Mouse (Mus musculus) C2C12 (cell line): Measurements from ENCODE around the gene Tekt2. TPM values are rescaled to one million over a fixed set of nuclear protein-coding genes. Genes with fewer than 3 reads are reported as not detected.

Source experiments
- H3K27me3 ChIP-seq: one replicate; pipeline ENCODE4 v1.6.1; 2011; ENCODE audit not compliant: control insufficient read depth, insufficient read depth, insufficient read length
- H3K36me3 ChIP-seq: one replicate; pipeline ENCODE4 v1.6.1; 2011; ENCODE audit not compliant: control insufficient read depth, insufficient read depth
- H3K4me3 ChIP-seq: one replicate; pipeline ENCODE4 v1.5.1; 2011; ENCODE audit warnings: mild to moderate bottlenecking, control low read depth; ENCODE audit not compliant: poor library complexity, insufficient read depth, severe bottlenecking
- H3K79me2 ChIP-seq: one replicate; pipeline ENCODE4 v1.6.1; 2011; ENCODE audit not compliant: control insufficient read depth, insufficient read depth
- H3K79me3 ChIP-seq: one replicate; pipeline ENCODE4 v1.6.1; 2011; ENCODE audit warnings: low read depth, control low read depth
- H3ac ChIP-seq: one replicate; pipeline ENCODE3; 2011; ENCODE audit warnings: low read depth; ENCODE audit not compliant: control insufficient read depth, insufficient read length
- CEBPB ChIP-seq: IDR thresholded peaks from one replicate; pipeline ENCODE4 v1.6.1; 2011; ENCODE audit warnings: low read depth, mild to moderate bottlenecking, control low read depth, moderate library complexity
- CTCF ChIP-seq: IDR thresholded peaks from one replicate; pipeline ENCODE4 v1.5.1; 2011; ENCODE audit not compliant: control insufficient read depth, insufficient read depth, insufficient read length
- FOSL1 ChIP-seq: IDR thresholded peaks from one replicate; pipeline ENCODE4 v1.8.0; 2011; ENCODE audit warnings: mild to moderate bottlenecking, low read length; ENCODE audit not compliant: poor library complexity, insufficient read depth, severe bottlenecking
- MAX ChIP-seq: IDR thresholded peaks from one replicate; pipeline ENCODE4 v1.6.1; 2011; ENCODE audit warnings: mild to moderate bottlenecking, control low read depth
- MYOD1 ChIP-seq: IDR thresholded peaks from one replicate; pipeline ENCODE4 v1.6.1; 2011; ENCODE audit warnings: low read depth; ENCODE audit not compliant: control insufficient read depth, insufficient read length
- MYOG ChIP-seq: IDR thresholded peaks from one replicate; pipeline ENCODE4 v1.6.1; 2011; ENCODE audit not compliant: control insufficient read depth, insufficient read length; ENCODE audit errors: extremely low read depth
- USF1 ChIP-seq: IDR thresholded peaks from one replicate; pipeline ENCODE4 v1.6.1; 2011; ENCODE audit warnings: low read depth, mild to moderate bottlenecking, control low read depth, moderate library complexity
- polyA plus RNA-seq: library from polyadenylated mRNA; unstranded; fragments of >200 nt; fragmentation: generic; extraction: Trizol; gene quantifications from one replicate; pipeline ENCODE4 v1.2.1, GENCODE M21; 2012; ENCODE audit warnings: missing spikeins

Gene Tekt2
- polyA plus RNA-seq, 1 experiment = 0.40 TPM

DNA sequence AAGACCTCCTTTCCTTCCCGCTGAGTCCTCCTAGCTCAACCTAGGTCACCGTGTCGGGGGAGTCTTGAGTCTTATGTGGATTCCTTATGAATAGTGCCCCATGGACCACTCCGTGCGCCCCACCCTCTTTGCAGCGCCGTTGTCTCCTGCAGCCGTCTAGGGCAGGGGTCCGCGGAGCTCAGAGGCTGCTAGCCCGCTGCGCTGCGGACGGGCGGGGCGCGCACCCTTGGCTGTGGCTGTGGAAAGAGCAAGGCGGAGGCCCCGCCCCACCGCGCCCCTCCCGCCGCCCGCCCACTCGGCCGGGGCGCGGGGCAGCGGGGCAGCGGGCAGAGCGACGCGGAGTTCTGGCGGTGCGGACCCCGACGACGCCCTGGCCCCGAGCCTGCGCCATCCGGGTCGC is 39.0 kb downstream of the Tekt2 start, which contains the start of gene Col8a2:
Gene Col8a2, plus strand, starts transcription at position 302 of the 400 bp plus-strand sequence.
- H3K27me3 ChIP-seq = peaks cover 23% of the 10 kb centered on the region
- H3K4me3 ChIP-seq = no peak within 1 kb of the TSS
- no peaks in the 10 kb centered on the region for H3K79me2 ChIP-seq
- H3ac ChIP-seq = peak within 1 kb of the TSS; percentile 25
- TF ChIP-seq MYOD1 (no peak), CEBPB (no peak), USF1 (no peak), FOSL1 (no peak), MAX (no peak), CTCF (no peak), MYOG (no peak)
- H3K36me3 ChIP-seq = no peaks in the 10 kb centered on the region
- H3K79me3 ChIP-seq = no peaks in the 10 kb centered on the region

DNA sequence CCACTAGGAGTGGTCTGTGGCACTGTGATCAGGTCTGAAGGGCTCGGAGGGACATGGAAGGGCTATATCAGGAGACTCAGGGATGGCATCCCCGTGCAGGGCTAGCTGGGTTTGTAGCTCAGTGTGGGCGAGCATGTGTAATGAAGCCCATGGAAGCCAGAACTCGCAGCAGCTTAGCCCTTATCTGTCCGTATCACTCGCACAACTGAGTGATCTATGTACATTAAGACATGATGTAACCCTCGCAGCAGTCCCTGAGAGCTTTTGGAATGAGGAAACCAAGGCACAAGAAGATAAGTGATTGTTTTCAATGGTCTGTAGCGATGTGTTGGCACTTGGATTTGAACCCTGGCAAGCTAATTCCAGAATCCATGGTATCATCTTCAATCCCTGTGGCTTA is 41.9 kb downstream of the Tekt2 start:
- Histone ChIP-seq H3K36me3 (no peaks in the 10 kb centered on the region), H3K79me2 (no peaks in the 10 kb centered on the region), H3K27me3 (peaks cover 23% of the 10 kb centered on the region)

DNA sequence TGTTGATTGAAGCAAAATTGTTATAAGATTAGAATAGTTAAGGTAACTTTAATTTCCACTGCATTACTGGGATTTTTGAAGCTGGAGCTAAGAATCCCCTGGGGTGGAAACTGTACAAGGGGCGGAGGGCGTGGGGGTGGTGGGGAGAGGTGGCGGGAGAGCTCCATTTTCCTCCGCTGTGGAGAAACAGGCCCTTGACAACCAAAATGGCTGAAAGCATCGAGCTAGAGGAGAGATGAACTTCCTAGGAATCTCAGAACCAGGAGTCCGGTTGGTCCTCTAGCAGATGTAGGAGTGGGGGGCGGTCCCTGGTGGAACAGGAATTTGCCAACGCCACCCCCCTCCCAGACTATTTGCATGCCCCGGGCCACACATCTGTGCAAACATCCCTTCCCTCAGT is 43.8 kb downstream of the Tekt2 start:
- Histone ChIP-seq H3K36me3 (no peaks in the 10 kb centered on the region), H3K79me2 (no peaks in the 10 kb centered on the region), H3K79me3 (no peaks in the 10 kb centered on the region), H3ac (no peak overlapping the region), H3K27me3 (peaks cover 10% of the 10 kb centered on the region), H3K4me3 (no peak overlapping the region)
- no peak for TF ChIP-seq CEBPB
- no peak for TF ChIP-seq MAX
- no peak for TF ChIP-seq USF1
- TF ChIP-seq FOSL1 = no peak
- no peak for TF ChIP-seq CTCF
- no peak for TF ChIP-seq MYOD1
- no peak for TF ChIP-seq MYOG

More for the DNA sequence above, 41.9 kb downstream of the Tekt2 start:
- no peaks in the 10 kb centered on the region for H3K79me3 ChIP-seq
- no peak overlapping the region for H3K4me3 ChIP-seq
- H3ac ChIP-seq = no peak overlapping the region
- TF ChIP-seq USF1 (no peak), FOSL1 (no peak), CTCF (no peak), MYOG (no peak), CEBPB (no peak), MYOD1 (no peak), MAX (no peak)

DNA sequence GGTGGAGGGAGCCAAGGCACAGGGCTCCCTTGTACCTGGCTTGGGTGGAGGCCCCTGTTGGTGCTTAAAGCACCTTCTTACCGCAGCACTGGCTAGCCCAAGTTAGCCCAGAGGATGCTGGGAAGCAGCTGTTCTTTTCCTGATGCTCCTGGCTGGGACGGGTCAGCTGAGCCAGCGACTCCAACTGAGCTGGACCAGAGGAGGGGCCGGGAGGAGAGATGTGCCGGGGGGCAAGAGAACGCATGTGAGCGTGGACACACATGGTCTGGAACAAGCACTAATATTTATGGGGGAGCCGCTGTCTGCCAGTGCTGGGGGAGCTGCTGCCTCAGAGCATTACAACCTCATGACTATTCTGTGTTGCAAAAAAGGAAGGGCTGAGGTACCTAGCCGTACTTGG is 46.5 kb downstream of the Tekt2 start:
- Histone ChIP-seq H3K36me3 (peaks cover 14% of the 10 kb centered on the region), H3K79me2 (no peaks in the 10 kb centered on the region), H3K79me3 (no peaks in the 10 kb centered on the region), H3ac (no peak overlapping the region), H3K4me3 (no peak overlapping the region), H3K27me3 (no peaks in the 10 kb centered on the region)
- TF ChIP-seq CEBPB = no peak
- no peak for TF ChIP-seq CTCF
- TF ChIP-seq USF1 = no peak
- TF ChIP-seq MYOD1 = no peak
- no peak for TF ChIP-seq MAX
- TF ChIP-seq FOSL1 = no peak
- TF ChIP-seq MYOG = no peak

DNA sequence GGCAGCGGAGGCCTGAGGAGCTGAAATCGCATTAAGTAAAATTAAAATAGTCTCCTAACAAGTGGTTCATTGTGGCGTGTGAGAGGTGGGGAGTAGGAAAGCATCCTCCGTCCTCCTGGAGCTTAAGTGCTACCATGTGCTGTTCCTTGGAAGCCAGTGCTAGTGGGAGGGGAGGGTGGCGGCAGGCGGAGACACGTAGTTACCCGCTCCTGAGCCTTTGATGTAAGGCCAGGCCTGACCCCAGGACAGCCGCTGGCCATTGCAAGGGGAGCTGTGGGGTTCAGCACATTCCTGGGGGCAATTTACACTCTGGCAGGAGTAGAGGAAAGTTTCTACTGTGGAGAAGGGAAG is 46.9 kb downstream of the Tekt2 start:
- TF ChIP-seq MYOD1 = no peak
- TF ChIP-seq MYOG = no peak
- TF ChIP-seq CTCF = no peak
- TF ChIP-seq MAX = no peak
- TF ChIP-seq USF1 = no peak
- no peak for TF ChIP-seq FOSL1
- TF ChIP-seq CEBPB = no peak

More for the DNA sequence above, 46.9 kb downstream of the Tekt2 start:
- H3K79me3 ChIP-seq = no peaks in the 10 kb centered on the region
- H3ac ChIP-seq = no peak overlapping the region
- H3K36me3 ChIP-seq = peaks cover 17% of the 10 kb centered on the region
- no peak overlapping the region for H3K4me3 ChIP-seq
- no peaks in the 10 kb centered on the region for H3K79me2 ChIP-seq
- no peaks in the 10 kb centered on the region for H3K27me3 ChIP-seq
